Mouse (Mus musculus) forebrain, embryonic 16.5 days (tissue): ENCODE measurements around the gene Cflar. TPM values are rescaled to one million over a fixed set of nuclear protein-coding genes. Genes with fewer than 3 reads are reported as not detected.
"Not testable (repeated sequence)": the region's sequence is repeated elsewhere in the genome, so short reads cannot be mapped to it uniquely, and the experiment has no call there.

ENCODE experiments used
- ATAC-seq: fragments of 200-750 bp; cut with Nextera tagmentation; 2 replicates; pipeline ENCODE4 v1.8.0; 2017; ENCODE audit warnings: mild to moderate bottlenecking, moderate library complexity
- H3K27ac ChIP-seq: fragments of 300-500 bp; sonication (generic); 2 replicates; pipeline ENCODE4 v1.5.1; 2014; ENCODE audit warnings: low read length, control low read depth
- H3K27me3 ChIP-seq: fragments of 300-500 bp; sonication (generic); replicated peaks from 2 replicates; pipeline ENCODE4 v1.6.1; 2014; ENCODE audit warnings: low read length; ENCODE audit not compliant: control insufficient read depth, insufficient read depth
- H3K36me3 ChIP-seq: fragments of 300-500 bp; sonication (generic); 2 replicates; pipeline ENCODE4 v1.6.1; 2014; ENCODE audit not compliant: control insufficient read depth, insufficient read depth
- H3K4me1 ChIP-seq: fragments of 300-500 bp; sonication (generic); replicated peaks from 2 replicates; pipeline ENCODE4 v1.6.1; 2014; ENCODE audit warnings: low read length; ENCODE audit not compliant: control insufficient read depth, insufficient read depth
- H3K4me2 ChIP-seq: fragments of 300-500 bp; sonication (generic); 2 replicates; pipeline ENCODE4 v1.6.1; 2014; ENCODE audit warnings: mild to moderate bottlenecking, low read length, control low read depth
- H3K4me3 ChIP-seq: fragments of 300-500 bp; sonication (generic); replicated peaks from 2 replicates; pipeline ENCODE4 v1.5.1; 2014; ENCODE audit warnings: mild to moderate bottlenecking, low read length, control low read depth
- H3K9ac ChIP-seq: fragments of 300-500 bp; sonication (generic); replicated peaks from 2 replicates; pipeline ENCODE4 v1.6.1; 2014; ENCODE audit warnings: low read depth, low read length, control low read depth
- H3K9me3 ChIP-seq: fragments of 300-500 bp; sonication (generic); 2 replicates; pipeline ENCODE4 v1.6.1; 2016; ENCODE audit warnings: low read length; ENCODE audit not compliant: control insufficient read depth
- WGBS: fragments of 180-500 bp; shearing (Covaris S2); extraction: QIAGEN DNeasy Blood & Tissue Kit; methylation state at CpG from one replicate; pipeline ENCODE4 v1.1.7; 2014; 5-methylcytosine and 5-hydroxymethylcytosine counted together
- polyA plus RNA-seq: library from polyadenylated mRNA; unstranded; fragments of >200 nt; fragmentation: Nextera tagmentation; extraction: Ambion mirVana; gene quantifications from 2 replicates; pipeline ENCODE4 v1.2.1, GENCODE M21; 2015

Cflar gene
- polyA plus RNA-seq, 1 experiment from 2014 or later, result 15.8 TPM

GRCm38 (mm10) chr1:58778226-58778625 is 66.9 kb downstream of the Cflar start:
- 19% methylated on average over 1 of the region's 1 CpGs for WGBS
- H3K27ac ChIP-seq, result no peak overlapping the region
- H3K9ac ChIP-seq, result no peak overlapping the region
- no peaks in the 10 kb centered on the region for H3K27me3 ChIP-seq
- ATAC-seq, result no peak
- H3K4me2 ChIP-seq, result no peak overlapping the region
- no peaks in the 10 kb centered on the region for H3K9me3 ChIP-seq
- H3K4me3 ChIP-seq, result no peak overlapping the region
- H3K4me1 ChIP-seq, result no peaks in the 10 kb centered on the region
- H3K36me3 ChIP-seq, result no peaks in the 10 kb centered on the region

GRCm38 (mm10) chr1:58786276-58786675 is 75.0 kb downstream of the Cflar start:
- Histone ChIP-seq H3K9me3 (no peaks in the 10 kb centered on the region), H3K9ac (no peak overlapping the region), H3K27ac (no peak overlapping the region), H3K27me3 (no peaks in the 10 kb centered on the region), H3K4me1 (no peaks in the 10 kb centered on the region), H3K4me3 (no peak overlapping the region), H3K4me2 (no peak overlapping the region), H3K36me3 (no peaks in the 10 kb centered on the region)
- 88% methylated on average over 2 of the region's 2 CpGs for WGBS
- no peak for ATAC-seq

GRCm38 (mm10) chr1:58788410-58788809 is 77.1 kb downstream of the Cflar start:
- no peak overlapping the region for H3K4me3 ChIP-seq
- no peaks in the 10 kb centered on the region for H3K4me1 ChIP-seq
- no peak overlapping the region for H3K27ac ChIP-seq
- no peaks in the 10 kb centered on the region for H3K36me3 ChIP-seq
- H3K9me3 ChIP-seq, result no peaks in the 10 kb centered on the region
- 92% methylated on average over 4 of the region's 4 CpGs for WGBS
- no peak for ATAC-seq
- H3K27me3 ChIP-seq, result no peaks in the 10 kb centered on the region
- no peak overlapping the region for H3K9ac ChIP-seq
- H3K4me2 ChIP-seq, result no peak overlapping the region

DNA sequence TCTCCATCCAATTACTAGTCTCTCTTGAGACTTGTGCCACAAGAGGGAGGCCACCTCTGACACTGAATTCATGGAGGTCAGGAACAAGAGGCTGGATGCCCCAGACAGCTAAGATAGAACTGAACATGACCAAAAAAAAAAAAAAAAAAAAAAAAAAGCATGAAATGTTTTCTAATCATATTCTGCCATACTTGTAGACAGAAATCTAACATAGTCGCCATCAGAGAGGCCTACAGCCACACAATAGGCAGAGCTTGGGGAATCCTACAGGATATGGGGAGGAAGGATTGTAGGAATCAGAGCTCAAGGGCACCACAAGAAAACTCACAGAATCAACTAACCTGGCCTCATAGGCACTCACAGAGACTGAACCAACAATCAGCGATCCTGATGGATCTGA is 83.4 kb downstream of the Cflar start:
- no peak overlapping the region for H3K4me2 ChIP-seq
- H3K4me1 ChIP-seq, result peaks cover 10% of the 10 kb centered on the region
- H3K4me3 ChIP-seq, result no peak overlapping the region
- no peaks in the 10 kb centered on the region for H3K9me3 ChIP-seq
- WGBS, result 51% methylated on average over 2 of the region's 2 CpGs
- H3K27ac ChIP-seq, result no peak overlapping the region
- ATAC-seq, result no peak
- H3K9ac ChIP-seq, result no peak overlapping the region
- H3K36me3 ChIP-seq, result no peaks in the 10 kb centered on the region
- H3K27me3 ChIP-seq, result no peaks in the 10 kb centered on the region

DNA sequence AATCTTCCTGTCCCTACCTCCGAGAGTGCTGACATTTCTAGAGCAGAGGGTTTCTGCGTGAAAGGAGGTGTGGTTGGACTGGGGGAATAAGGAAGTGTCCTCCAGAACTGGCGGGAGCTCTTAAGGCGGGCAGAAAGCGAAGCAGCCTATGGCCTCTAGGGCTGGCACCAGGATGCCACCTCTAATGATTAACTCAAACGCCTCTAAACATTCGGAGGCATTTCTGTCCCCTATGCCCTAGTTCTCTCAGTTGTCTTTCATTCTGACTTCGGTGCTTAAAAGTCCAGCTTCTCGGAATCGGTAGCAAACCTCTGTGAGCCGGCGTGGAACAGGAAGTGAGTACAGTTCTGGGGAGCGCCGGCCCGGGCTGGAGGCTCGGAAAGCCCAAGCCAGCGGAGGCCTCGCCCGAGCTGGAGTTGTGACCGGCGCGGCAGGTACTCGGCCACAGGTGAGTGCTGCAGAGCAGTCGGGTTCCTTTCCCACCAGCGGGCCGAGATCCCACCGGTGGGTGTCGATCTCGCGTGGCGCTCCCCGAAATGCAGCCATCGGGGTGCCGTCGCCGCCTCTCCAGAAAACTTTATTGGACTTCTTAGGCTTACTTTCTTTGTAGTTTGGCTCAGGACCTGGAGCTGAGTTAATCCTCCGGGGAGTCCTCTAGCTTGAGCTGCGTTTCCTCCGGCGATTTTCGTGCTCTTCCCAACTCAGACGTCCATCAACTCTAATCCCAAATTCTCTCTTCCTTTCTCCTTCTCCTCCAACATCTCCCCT is 84.2 kb downstream of the Cflar start, which contains the start of gene Casp8:
Gene Casp8, plus strand, starts transcription at position 84 of the 768 bp plus-strand sequence.
- no peaks in the 10 kb centered on the region for H3K9me3 ChIP-seq
- H3K27ac ChIP-seq, result no peak within 1 kb of the TSS
- H3K4me2 ChIP-seq, result peak within 1 kb of the TSS; percentile 81
- H3K9ac ChIP-seq, result peak within 1 kb of the TSS; percentile 47
- no peaks in the 10 kb centered on the region for H3K27me3 ChIP-seq
- WGBS, result under 1% methylated on average over 42 of the region's 42 CpGs
- H3K36me3 ChIP-seq, result no peaks in the 10 kb centered on the region
- peak within 1 kb of the TSS; percentile 45 for H3K4me3 ChIP-seq
- peaks cover 10% of the 10 kb centered on the region for H3K4me1 ChIP-seq
- ATAC-seq, result no peak; the same call in 1 of the 2 replicates

GRCm38 (mm10) chr1:58796059-58796363 is 84.7 kb downstream of the Cflar start:
- Histone ChIP-seq H3K36me3 (no peaks in the 10 kb centered on the region), H3K4me3 (peak overlapping the region; percentile 45), H3K9ac (no peak overlapping the region), H3K4me1 (peaks cover 10% of the 10 kb centered on the region), H3K27me3 (no peaks in the 10 kb centered on the region), H3K27ac (no peak overlapping the region), H3K9me3 (no peaks in the 10 kb centered on the region), H3K4me2 (peak overlapping the region; percentile 81)
- WGBS, result 13% methylated on average over 3 of the region's 3 CpGs
- no peak for ATAC-seq

DNA sequence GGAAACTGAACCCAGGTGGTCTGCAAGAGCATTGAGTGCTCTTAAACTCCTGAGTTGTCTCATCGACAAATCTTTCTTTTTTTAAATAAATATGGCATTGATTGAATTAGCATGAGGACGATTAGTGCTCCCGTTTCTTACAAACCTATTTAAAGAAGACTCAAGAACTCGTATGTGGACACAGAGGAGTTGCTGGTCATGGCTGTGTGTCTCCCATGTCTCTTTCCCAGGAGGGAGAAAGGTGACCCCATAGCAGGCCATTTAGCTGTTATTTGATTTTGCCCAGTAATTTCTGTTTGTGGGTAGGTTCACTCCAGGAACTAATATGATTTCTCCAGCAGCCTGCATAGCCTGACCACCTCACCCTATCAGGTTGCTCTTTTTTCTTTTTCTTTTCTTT is 85.5 kb downstream of the Cflar start:
- no peak overlapping the region for H3K9ac ChIP-seq
- no peaks in the 10 kb centered on the region for H3K9me3 ChIP-seq
- no peak for ATAC-seq
- H3K4me2 ChIP-seq, result no peak overlapping the region
- no peak overlapping the region for H3K27ac ChIP-seq
- 82% methylated on average over 4 of the region's 4 CpGs for WGBS
- peaks cover 10% of the 10 kb centered on the region for H3K4me1 ChIP-seq
- H3K36me3 ChIP-seq, result no peaks in the 10 kb centered on the region
- no peak overlapping the region for H3K4me3 ChIP-seq
- H3K27me3 ChIP-seq, result no peaks in the 10 kb centered on the region

DNA sequence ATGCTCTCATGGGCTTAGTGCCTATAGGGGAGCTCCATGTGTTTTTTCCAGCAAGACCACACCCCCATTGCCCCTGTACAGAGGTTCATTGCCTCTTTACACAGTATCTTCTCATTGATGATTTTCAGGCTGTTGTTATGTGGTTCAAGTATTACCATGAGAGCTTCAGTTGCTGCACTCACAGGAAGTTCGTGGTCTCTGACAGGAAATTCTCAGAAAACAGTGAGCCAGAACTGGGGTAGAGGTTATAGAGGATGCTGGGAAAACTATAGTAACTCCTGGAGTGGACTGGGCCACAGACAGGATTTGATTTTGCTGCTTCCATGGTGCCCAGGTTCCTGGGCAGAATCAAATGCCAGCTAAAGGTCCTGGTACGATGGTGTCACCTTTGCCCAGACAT is 86.1 kb downstream of the Cflar start:
- no peak overlapping the region for H3K4me3 ChIP-seq
- H3K9ac ChIP-seq, result no peak overlapping the region
- WGBS, result 89% methylated on average over 2 of the region's 2 CpGs
- no peaks in the 10 kb centered on the region for H3K9me3 ChIP-seq
- no peaks in the 10 kb centered on the region for H3K27me3 ChIP-seq
- H3K27ac ChIP-seq, result no peak overlapping the region
- no peaks in the 10 kb centered on the region for H3K36me3 ChIP-seq
- H3K4me2 ChIP-seq, result no peak overlapping the region
- peaks cover 10% of the 10 kb centered on the region for H3K4me1 ChIP-seq
- no peak for ATAC-seq

DNA sequence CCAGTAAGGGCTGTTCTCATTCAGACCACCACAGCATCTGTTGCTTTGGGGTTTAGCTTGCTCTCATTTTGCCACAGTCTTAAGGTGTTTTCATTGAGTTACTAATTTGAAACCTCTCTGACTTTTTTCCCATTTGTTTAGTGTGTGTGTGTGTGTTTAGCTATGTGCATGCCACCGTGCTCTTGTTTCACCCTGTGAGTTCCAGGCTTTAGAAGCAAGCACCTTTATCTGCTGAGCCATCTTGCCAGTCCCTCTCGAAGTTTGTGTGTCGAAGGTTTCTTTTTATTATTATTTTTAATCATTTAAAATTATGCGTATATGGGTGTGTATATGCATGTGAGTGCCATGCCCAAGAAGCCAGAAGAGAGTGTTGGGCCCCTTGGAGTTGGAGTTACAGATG is 87.6 kb downstream of the Cflar start:
- ATAC-seq, result no peak
- 90% methylated on average over 4 of the region's 4 CpGs for WGBS

GRCm38 (mm10) chr1:58800644-58801043 is 89.3 kb downstream of the Cflar start:
- ATAC-seq, H3K9ac ChIP-seq, H3K27ac ChIP-seq, H3K4me3 ChIP-seq, H3K27me3 ChIP-seq, H3K36me3 ChIP-seq, H3K4me2 ChIP-seq, H3K9me3 ChIP-seq, H3K4me1 ChIP-seq: not testable (repeated sequence)
- WGBS, result 73% methylated on average over 7 of the region's 7 CpGs

More for the DNA sequence above, 87.6 kb downstream of the Cflar start:
- Histone ChIP-seq H3K9me3 (no peaks in the 10 kb centered on the region), H3K27me3 (no peaks in the 10 kb centered on the region), H3K4me1 (peaks cover 10% of the 10 kb centered on the region), H3K4me3 (no peak overlapping the region), H3K27ac (no peak overlapping the region), H3K4me2 (no peak overlapping the region), H3K36me3 (no peaks in the 10 kb centered on the region), H3K9ac (no peak overlapping the region)
